Comparison of ENCODE assay signal across 8 mouse cellular contexts in genomic region chr16:64873416-64874305, GRCm38 (mm10). TPM values are rescaled to one million over a fixed set of nuclear protein-coding genes. Genes with fewer than 3 reads are reported as not detected.
DNase-seq lines count a peak whose midpoint lies in the region; ATAC-seq and TF ChIP-seq lines count a peak whose summit lies in the region.

No protein-coding gene starts in this region.

- H3K36me3 ChIP-seq in forebrain, embryonic 11.5 days (ENCODE audit: control insufficient read depth, insufficient read depth, low read length): no peaks in the 10 kb centered on the region
- H3K36me3 ChIP-seq in heart, postnatal 0 days (replicated peaks; ENCODE audit: control insufficient read depth, insufficient read depth, low read length): no peaks in the 10 kb centered on the region
- H3K36me3 ChIP-seq in liver, embryonic 16.5 days (ENCODE audit: control insufficient read depth, insufficient read depth): no peaks in the 10 kb centered on the region
- H3K36me3 ChIP-seq in neural tube, embryonic 12.5 days: no peaks in the 10 kb centered on the region
- H3K36me3 ChIP-seq in stomach, postnatal 0 days (ENCODE audit: control insufficient read depth, insufficient read depth, low read length): no peaks in the 10 kb centered on the region

- WGBS in forebrain, embryonic 11.5 days: 4% methylated on average over 29 of the region's 29 CpGs
- WGBS in heart, postnatal 0 days: 2% methylated on average over 29 of the region's 29 CpGs
- under 1% methylated on average over 29 of the region's 29 CpGs for WGBS in liver, embryonic 16.5 days (ENCODE audit: insufficient replicate concordance)
- 5% methylated on average over 29 of the region's 29 CpGs for WGBS in neural tube, embryonic 12.5 days
- WGBS in stomach, postnatal 0 days: 1% methylated on average over 29 of the region's 29 CpGs

- DNase-seq in c-Kit-positive CD71-negative TER-119-negative erythroid progenitor cells, embryonic 14.5 days (ENCODE audit: low read depth): peak; percentile 64
- peak; percentile 71 for DNase-seq in forebrain, embryonic 11.5 days (ENCODE audit: low spot score)
- peak; percentile 85 for DNase-seq in heart, postnatal 0 days (ENCODE audit: low spot score)
- peak; percentile 69 to 79 for DNase-seq in kidney, postnatal 36 days
- peak; percentile 76 for DNase-seq in stomach, postnatal 0 days (ENCODE audit: low spot score)

- H3K4me1 ChIP-seq in forebrain, embryonic 11.5 days (replicated peaks; ENCODE audit: control insufficient read depth, insufficient read depth, low read length): no peaks in the 10 kb centered on the region
- H3K4me1 ChIP-seq in heart, postnatal 0 days (ENCODE audit: control insufficient read depth, insufficient read depth): no peaks in the 10 kb centered on the region
- peaks cover 6% of the 10 kb centered on the region for H3K4me1 ChIP-seq in liver, embryonic 16.5 days (ENCODE audit: control insufficient read depth, low read depth, low read length)
- no peaks in the 10 kb centered on the region for H3K4me1 ChIP-seq in neural tube, embryonic 12.5 days
- H3K4me1 ChIP-seq in stomach, postnatal 0 days (replicated peaks; ENCODE audit: control insufficient read depth, insufficient read depth): no peaks in the 10 kb centered on the region; the same call in 1 of the 2 replicates

- H3K9me3 ChIP-seq in forebrain, embryonic 11.5 days (ENCODE audit: control insufficient read depth, low read length): no peaks in the 10 kb centered on the region
- H3K9me3 ChIP-seq in heart, postnatal 0 days (replicated peaks; ENCODE audit: control insufficient read depth, low read length): no peaks in the 10 kb centered on the region
- no peaks in the 10 kb centered on the region for H3K9me3 ChIP-seq in liver, embryonic 16.5 days (replicated peaks; ENCODE audit: control insufficient read depth, low read length)
- H3K9me3 ChIP-seq in neural tube, embryonic 12.5 days: no peaks in the 10 kb centered on the region
- no peaks in the 10 kb centered on the region for H3K9me3 ChIP-seq in stomach, postnatal 0 days (ENCODE audit: control insufficient read depth, low read length)

- peak overlapping the region; percentile 73 for H3K9ac ChIP-seq in forebrain, embryonic 11.5 days (ENCODE audit: low read length)
- H3K9ac ChIP-seq in heart, postnatal 0 days (replicated peaks; ENCODE audit: low read depth, low read length): peak overlapping the region; percentile 88
- H3K9ac ChIP-seq in liver, embryonic 16.5 days (ENCODE audit: low read depth, low read length): peak overlapping the region; percentile 85
- H3K9ac ChIP-seq in neural tube, embryonic 12.5 days: peak overlapping the region; percentile 63
- H3K9ac ChIP-seq in stomach, postnatal 0 days (ENCODE audit: low read length): peak overlapping the region; percentile 59

- peak overlapping the region; percentile 70 for H3K27ac ChIP-seq in forebrain, embryonic 11.5 days (ENCODE audit: low read depth, low read length)
- H3K27ac ChIP-seq in heart, postnatal 0 days (ENCODE audit: low read depth): peak overlapping the region; percentile 89
- H3K27ac ChIP-seq in liver, embryonic 16.5 days (ENCODE audit: low read length): peak overlapping the region; percentile 94
- peak overlapping the region; percentile 26; the same call in 1 of the 2 replicates for H3K27ac ChIP-seq in neural tube, embryonic 12.5 days
- H3K27ac ChIP-seq in stomach, postnatal 0 days (replicated peaks): peak overlapping the region; percentile 93

- no peak for TF ChIP-seq EP300 in heart, postnatal 0 days (IDR thresholded peaks at IDR 0.05; ENCODE audit: low read depth)
- no peak for TF ChIP-seq EP300 in stomach, postnatal 0 days (optimal IDR thresholded peaks at IDR 0.05)

- no peaks in the 10 kb centered on the region for H3K27me3 ChIP-seq in forebrain, embryonic 11.5 days (ENCODE audit: control insufficient read depth, insufficient read depth, low read length)
- H3K27me3 ChIP-seq in heart, postnatal 0 days (ENCODE audit: control insufficient read depth, insufficient read depth, low read length): no peaks in the 10 kb centered on the region
- no peaks in the 10 kb centered on the region for H3K27me3 ChIP-seq in liver, embryonic 16.5 days (ENCODE audit: control insufficient read depth, insufficient read depth, low read depth, low read length)
- no peaks in the 10 kb centered on the region for H3K27me3 ChIP-seq in neural tube, embryonic 12.5 days (replicated peaks)
- H3K27me3 ChIP-seq in stomach, postnatal 0 days (ENCODE audit: control insufficient read depth, insufficient read depth, low read length): no peaks in the 10 kb centered on the region

- ATAC-seq in CD4-positive, CD25-positive, alpha-beta regulatory T cell, adult 4 months: peak; percentile 94
- ATAC-seq in forebrain, embryonic 11.5 days (replicated peaks; ENCODE audit: low FRiP score): peak; percentile 95
- ATAC-seq in heart, postnatal 0 days (ENCODE audit: insufficient read depth, low read depth): peak; percentile 94
- ATAC-seq in liver, embryonic 16.5 days (ENCODE audit: low read depth): peak; percentile 96
- ATAC-seq in neural tube, embryonic 12.5 days (ENCODE audit: low FRiP score, low read depth): peak; percentile 91
- peak; percentile 96 for ATAC-seq in stomach, postnatal 0 days (ENCODE audit: low FRiP score, low TSS enrichment)

- peak overlapping the region; percentile 61 for H3K4me3 ChIP-seq in forebrain, embryonic 11.5 days (ENCODE audit: low read depth, low read length)
- peak overlapping the region; percentile 92 for H3K4me3 ChIP-seq in heart, postnatal 0 days (ENCODE audit: low read depth, low read length)
- peak overlapping the region; percentile 90 for H3K4me3 ChIP-seq in liver, embryonic 16.5 days (ENCODE audit: low read depth, low read length)
- H3K4me3 ChIP-seq in neural tube, embryonic 12.5 days: peak overlapping the region; percentile 54
- peak overlapping the region; percentile 56 for H3K4me3 ChIP-seq in stomach, postnatal 0 days (ENCODE audit: low read depth, low read length)

- H3K4me2 ChIP-seq in forebrain, embryonic 11.5 days (ENCODE audit: low read depth, low read length, severe bottlenecking): peak overlapping the region; percentile 61
- H3K4me2 ChIP-seq in heart, postnatal 0 days (ENCODE audit: low read depth, low read length): peak overlapping the region; percentile 71
- peak overlapping the region; percentile 67 for H3K4me2 ChIP-seq in liver, embryonic 16.5 days (ENCODE audit: low read depth, low read length)
- H3K4me2 ChIP-seq in neural tube, embryonic 12.5 days (replicated peaks): peak overlapping the region; percentile 60
- peak overlapping the region; percentile 53 for H3K4me2 ChIP-seq in stomach, postnatal 0 days (replicated peaks; ENCODE audit: low read depth)

- no peak for TF ChIP-seq CTCF in heart, postnatal 0 days (IDR thresholded peaks at IDR 0.05; ENCODE audit: low read depth)
- 0 out of 2 replicates have a peak, but pooled peaks have one; percentile 8 for TF ChIP-seq CTCF in stomach, postnatal 0 days (IDR thresholded peaks at IDR 0.05; ENCODE audit: low read depth)

RNA-seq across cellular contexts. Expression of gene Cggbp1, which starts 21.9 kb away (rescaled TPM):
- 10 to 100 TPM; 24.4 to 41.1 TPM for polyA plus RNA-seq in CD4-positive, CD25-positive, alpha-beta regulatory T cell, adult 4 months (2017; shearing (Covaris generic))
- polyA plus RNA-seq in forebrain, embryonic 11.5 days (2014; fragmentation: Nextera tagmentation; extraction: Ambion mirVana): 125 and 132 TPM in 2 replicates
- total RNA-seq in heart, postnatal 0 days (2014; rRNA removed; ENCODE audit: low replicate concordance): 28.9 and 29.6 TPM in 2 replicates
- polyA plus RNA-seq in heart, postnatal 0 days (2015; fragmentation: Nextera tagmentation; extraction: Ambion mirVana): 27.5 and 29.5 TPM in 2 replicates
- 22.7 and 25.9 TPM in 2 replicates for polyA plus RNA-seq in liver, embryonic 16.5 days (2015; fragmentation: Nextera tagmentation; extraction: Ambion mirVana)
- 96.8 and 104 TPM in 2 replicates for polyA plus RNA-seq in neural tube, embryonic 12.5 days (2016; fragmentation: Nextera tagmentation; extraction: Ambion mirVana)
- 32.0 and 36.2 TPM in 2 replicates for polyA plus RNA-seq in stomach, postnatal 0 days (2015; fragmentation: Nextera tagmentation; extraction: Ambion mirVana)

RNA-seq across cellular contexts. Expression of gene Zfp654, which starts 22.2 kb away (rescaled TPM):
- polyA plus RNA-seq in CD4-positive, CD25-positive, alpha-beta regulatory T cell, adult 4 months (2017; shearing (Covaris generic)): 10 to 100 TPM in 1 of 2 experiments, 1 to 10 TPM in 1; 6.1 to 10.7 TPM
- polyA plus RNA-seq in forebrain, embryonic 11.5 days (2014; fragmentation: Nextera tagmentation; extraction: Ambion mirVana): 8.0 and 8.9 TPM in 2 replicates
- total RNA-seq in heart, postnatal 0 days (2014; rRNA removed; ENCODE audit: low replicate concordance): 5.4 and 8.9 TPM in 2 replicates
- polyA plus RNA-seq in heart, postnatal 0 days (2015; fragmentation: Nextera tagmentation; extraction: Ambion mirVana): 3.0 and 3.3 TPM in 2 replicates
- polyA plus RNA-seq in liver, embryonic 16.5 days (2015; fragmentation: Nextera tagmentation; extraction: Ambion mirVana): 2.6 and 3.0 TPM in 2 replicates
- 9.5 and 9.7 TPM in 2 replicates for polyA plus RNA-seq in neural tube, embryonic 12.5 days (2016; fragmentation: Nextera tagmentation; extraction: Ambion mirVana)
- polyA plus RNA-seq in stomach, postnatal 0 days (2015; fragmentation: Nextera tagmentation; extraction: Ambion mirVana): 2.4 and 2.6 TPM in 2 replicates

Comparison
In these comparisons a context has a peak if more than half of its experiments do, and no peak if none do; other contexts are left out.
1. Peak in every context shown above with its lines: DNase-seq, ATAC-seq, H3K4me3 ChIP-seq and H3K27ac ChIP-seq.
2. H3K27ac ChIP-seq: peak in every context shown above with its lines; median percentile 94 in liver, embryonic 16.5 days; 93 in stomach, postnatal 0 days; 89 in heart, postnatal 0 days; 70 in forebrain, embryonic 11.5 days; 26 in neural tube, embryonic 12.5 days.